8 mouse cellular contexts compared by ENCODE assay signal in the genomic region with DNA sequence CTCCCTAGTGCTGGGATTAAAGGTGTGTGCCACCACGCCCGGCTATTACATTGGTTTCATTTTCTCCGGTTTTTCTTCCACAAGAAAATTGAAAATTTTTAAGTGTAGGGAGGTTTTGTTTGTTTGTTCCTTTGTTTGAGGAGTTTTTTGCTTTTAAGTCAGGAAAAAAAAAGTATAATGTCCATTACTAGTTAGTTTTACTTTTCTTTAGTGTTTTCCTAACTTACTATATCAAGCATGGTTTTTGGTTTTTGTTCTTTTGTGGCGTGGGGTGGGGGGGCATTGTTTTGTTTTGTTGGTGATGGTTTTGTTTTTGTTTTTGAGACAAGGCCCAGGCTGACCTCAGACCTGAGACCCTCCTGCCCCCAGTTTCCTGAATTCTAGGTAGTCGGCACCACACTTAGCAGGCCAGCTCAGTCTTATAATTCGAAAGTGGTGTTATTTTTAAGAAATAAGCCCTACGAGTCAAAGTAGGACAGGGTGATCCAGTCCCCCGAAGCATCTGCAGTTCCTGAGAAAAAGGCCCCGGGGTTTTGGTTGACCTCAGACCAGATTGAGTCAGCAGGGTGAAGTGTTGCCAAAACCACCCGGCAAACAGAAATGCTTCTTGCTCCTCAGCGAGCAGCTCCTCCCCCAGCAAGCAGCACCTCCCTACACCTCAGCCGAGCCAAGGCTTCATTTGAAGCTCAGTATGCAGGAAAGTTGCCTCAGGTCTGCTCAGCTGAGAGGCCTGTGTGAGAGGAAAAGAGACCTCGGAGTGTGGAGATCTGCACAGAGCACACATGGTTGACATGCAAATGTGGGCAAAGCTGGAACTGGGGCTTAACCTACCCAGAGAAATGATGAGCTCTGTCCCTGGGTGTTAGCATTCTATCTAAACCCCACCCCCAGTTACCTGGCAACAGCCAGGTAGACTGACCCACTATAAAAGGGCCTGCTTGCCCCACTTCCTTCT. TPM values are rescaled to one million over a fixed set of nuclear protein-coding genes. Genes with fewer than 3 reads are reported as not detected.
DNase-seq lines count a peak whose midpoint lies in the region; ATAC-seq and TF ChIP-seq lines count a peak whose summit lies in the region.

No protein-coding gene starts in this region.

- TF ChIP-seq CTCF in Patski (IDR thresholded peaks at IDR 0.05): no peak

- peaks cover 36% of the 10 kb centered on the region for H3K4me1 ChIP-seq in embryonic facial prominence, embryonic 15.5 days
- H3K4me1 ChIP-seq in stomach, embryonic 16.5 days (ENCODE audit: control insufficient read depth, insufficient read depth, low read length): peaks cover 26% of the 10 kb centered on the region
- peaks cover 8% of the 10 kb centered on the region for H3K4me1 ChIP-seq in forebrain, embryonic 13.5 days

- POLR2A ChIA-PET in Patski (lab: Charles Lee): interaction anchor here (0.5 to 1.3 kb wide), 2 partner anchors 24 to 30 kb away, joined by 3 to 4 read pairs; no protein-coding TSS in a partner anchor

- peak; percentile 55 for ATAC-seq in Patski
- ATAC-seq in embryonic facial prominence, embryonic 15.5 days (ENCODE audit: insufficient number of reproducible peaks, low FRiP score, low TSS enrichment, low read depth): 0 out of 2 replicates have a peak, but pooled peaks have one; percentile 41
- ATAC-seq in stomach, embryonic 16.5 days (ENCODE audit: insufficient read depth, low FRiP score): peak; percentile 19; the same call in 1 of the 2 replicates
- no peak for ATAC-seq in forebrain, embryonic 13.5 days

- DNase-seq in 3T3-L1 (ENCODE audit: low read depth, low spot score) (peak; percentile 98), Patski (ENCODE audit: low read depth, low spot score) (no peak)
- DNase-seq in induced T-regulatory cell, adult 2 months (ENCODE audit: low read depth): peak; percentile 93
- DNase-seq in lung, postnatal 14 days: peak; percentile 74
- DNase-seq in embryo, embryonic 10.5 days (ENCODE audit: low spot score): no peak

- no peak overlapping the region for H3K4me3 ChIP-seq in embryonic facial prominence, embryonic 15.5 days (replicated peaks)
- no peak overlapping the region for H3K4me3 ChIP-seq in stomach, embryonic 16.5 days (replicated peaks; ENCODE audit: low read length)
- no peak overlapping the region for H3K4me3 ChIP-seq in forebrain, embryonic 13.5 days

- no peak overlapping the region for H3K9ac ChIP-seq in embryonic facial prominence, embryonic 15.5 days
- H3K9ac ChIP-seq in stomach, embryonic 16.5 days (ENCODE audit: low read length): no peak overlapping the region; the same call in 1 of the 2 replicates
- H3K9ac ChIP-seq in forebrain, embryonic 13.5 days: no peak overlapping the region

- peak overlapping the region; percentile 83 for H3K27ac ChIP-seq in embryonic facial prominence, embryonic 15.5 days (replicated peaks)
- H3K27ac ChIP-seq in stomach, embryonic 16.5 days (ENCODE audit: low read length): peak overlapping the region; percentile 73
- no peak overlapping the region for H3K27ac ChIP-seq in forebrain, embryonic 13.5 days

- no peaks in the 10 kb centered on the region for H3K36me3 ChIP-seq in embryonic facial prominence, embryonic 15.5 days
- no peaks in the 10 kb centered on the region for H3K36me3 ChIP-seq in stomach, embryonic 16.5 days (ENCODE audit: control insufficient read depth, insufficient read depth, low read length)
- no peaks in the 10 kb centered on the region for H3K36me3 ChIP-seq in forebrain, embryonic 13.5 days (ENCODE audit: poor library complexity, severe bottlenecking)

- CTCF ChIA-PET in Patski (lab: Charles Lee): interaction anchor here (1.1 kb wide), 2 partner anchors 10 to 27 kb away, joined by 3 read pairs; no protein-coding TSS in a partner anchor

- WGBS in embryonic facial prominence, embryonic 15.5 days: 35% methylated on average over 13 of the region's 13 CpGs
- 42% methylated on average over 13 of the region's 13 CpGs for WGBS in stomach, embryonic 16.5 days
- WGBS in forebrain, embryonic 13.5 days: 57% methylated on average over 13 of the region's 13 CpGs

- H3K9me3 ChIP-seq in embryonic facial prominence, embryonic 15.5 days (replicated peaks): no peaks in the 10 kb centered on the region
- no peaks in the 10 kb centered on the region for H3K9me3 ChIP-seq in stomach, embryonic 16.5 days (replicated peaks; ENCODE audit: control insufficient read depth, low read length)
- H3K9me3 ChIP-seq in forebrain, embryonic 13.5 days (replicated peaks): no peaks in the 10 kb centered on the region

- in situ Hi-C loops in Patski (cut with MboI; ENCODE audit: low pct_unique_long_range_greater_than_20kb): no loop called here

- H3K4me2 ChIP-seq in embryonic facial prominence, embryonic 15.5 days (replicated peaks): 0 out of 2 replicates have a peak overlapping the region, but pooled peaks have one; percentile 2
- no peak overlapping the region for H3K4me2 ChIP-seq in stomach, embryonic 16.5 days (ENCODE audit: low read depth, low read length)
- H3K4me2 ChIP-seq in forebrain, embryonic 13.5 days: no peak overlapping the region

- H3K27me3 ChIP-seq in Patski: no peaks in the 10 kb centered on the region
- no peaks in the 10 kb centered on the region for H3K27me3 ChIP-seq in embryonic facial prominence, embryonic 15.5 days
- no peaks in the 10 kb centered on the region for H3K27me3 ChIP-seq in stomach, embryonic 16.5 days (ENCODE audit: control insufficient read depth, insufficient read depth, low read length)
- H3K27me3 ChIP-seq in forebrain, embryonic 13.5 days: 0 out of 2 replicates have a peak, but pooled peaks cover 6% of the 10 kb centered on the region

RNA-seq across cellular contexts. Expression of a gene that starts 23.1 kb away (rescaled TPM):
- polyA plus RNA-seq in Patski (2021): 31.4 TPM
- 10.7 and 11.0 TPM in 2 replicates for polyA plus RNA-seq in embryonic facial prominence, embryonic 15.5 days (2015; fragmentation: Nextera tagmentation; extraction: Ambion mirVana)
- 7.1 and 7.2 TPM in 2 replicates for polyA plus RNA-seq in stomach, embryonic 16.5 days (2015; fragmentation: Nextera tagmentation; extraction: Ambion mirVana)
- 12.9 and 15.2 TPM in 2 replicates for polyA plus RNA-seq in forebrain, embryonic 13.5 days (2015; fragmentation: Nextera tagmentation; extraction: Ambion mirVana)

RNA-seq across cellular contexts. Expression of a gene that starts 43.2 kb away (rescaled TPM):
- 64.2 TPM for polyA plus RNA-seq in Patski (2021)
- polyA plus RNA-seq in embryonic facial prominence, embryonic 15.5 days (2015; fragmentation: Nextera tagmentation; extraction: Ambion mirVana): 196 and 203 TPM in 2 replicates
- polyA plus RNA-seq in stomach, embryonic 16.5 days (2015; fragmentation: Nextera tagmentation; extraction: Ambion mirVana): 199 and 207 TPM in 2 replicates
- 155 and 166 TPM in 2 replicates for polyA plus RNA-seq in forebrain, embryonic 13.5 days (2015; fragmentation: Nextera tagmentation; extraction: Ambion mirVana)

Comparison
In these comparisons a context has a peak if more than half of its experiments do, and no peak if none do; other contexts are left out.
1. DNase-seq: peak in 3T3-L1 (single experiment), induced T-regulatory cell, adult 2 months (single experiment) and lung, postnatal 14 days (single experiment); none in Patski (single experiment) and embryo, embryonic 10.5 days (single experiment).